Mouse (Mus musculus): ENCODE data around the gene AI597479. TPM values are rescaled to one million over a fixed set of nuclear protein-coding genes. Genes with fewer than 3 reads are reported as not detected.

AI597479 gene
- polyA plus RNA-seq, 1 experiment from 2014 or later: 29.1 TPM

GRCm38 (mm10) chr1:43074791-43075190 is 23.7 kb upstream of the AI597479 start:
- Histone ChIP-seq H3K27me3 (ENCODE audit: control insufficient read depth, insufficient read depth, low read length) (no peaks in the 10 kb centered on the region), H3K9ac (ENCODE audit: low read length) (no peak overlapping the region), H3K4me2 (ENCODE audit: low read depth, low read length) (no peak overlapping the region), H3K4me3 (replicated peaks; ENCODE audit: low read length) (no peak overlapping the region), H3K4me1 (ENCODE audit: control insufficient read depth, insufficient read depth, low read length) (no peaks in the 10 kb centered on the region), H3K36me3 (ENCODE audit: control insufficient read depth, insufficient read depth, low read length) (0 out of 2 replicates have a peak, but pooled peaks cover 9% of the 10 kb centered on the region), H3K9me3 (replicated peaks; ENCODE audit: control insufficient read depth, low read length) (no peaks in the 10 kb centered on the region), H3K27ac (ENCODE audit: low read length) (no peak overlapping the region)
- 95% methylated on average over 2 of the region's 2 CpGs for WGBS
- ATAC-seq (ENCODE audit: insufficient read depth, low FRiP score): no peak

GRCm38 (mm10) chr1:43078124-43078523 is 20.4 kb upstream of the AI597479 start:
- 0 out of 2 replicates have a peak, but pooled peaks cover 9% of the 10 kb centered on the region for H3K36me3 ChIP-seq (ENCODE audit: control insufficient read depth, insufficient read depth, low read length)
- H3K4me3 ChIP-seq (replicated peaks; ENCODE audit: low read length): no peak overlapping the region
- WGBS: 72% methylated on average over 2 of the region's 2 CpGs
- H3K9me3 ChIP-seq (replicated peaks; ENCODE audit: control insufficient read depth, low read length): no peaks in the 10 kb centered on the region
- ATAC-seq (ENCODE audit: insufficient read depth, low FRiP score): no peak
- no peaks in the 10 kb centered on the region for H3K27me3 ChIP-seq (ENCODE audit: control insufficient read depth, insufficient read depth, low read length)
- no peak overlapping the region for H3K9ac ChIP-seq (ENCODE audit: low read length)
- H3K4me2 ChIP-seq (ENCODE audit: low read depth, low read length): no peak overlapping the region
- H3K27ac ChIP-seq (ENCODE audit: low read length): no peak overlapping the region
- no peaks in the 10 kb centered on the region for H3K4me1 ChIP-seq (ENCODE audit: control insufficient read depth, insufficient read depth, low read length)

GRCm38 (mm10) chr1:43082946-43083345 is 15.6 kb upstream of the AI597479 start:
- Histone ChIP-seq H3K9me3 (replicated peaks; ENCODE audit: control insufficient read depth, low read length) (no peaks in the 10 kb centered on the region), H3K9ac (ENCODE audit: low read length) (no peak overlapping the region), H3K4me2 (ENCODE audit: low read depth, low read length) (no peak overlapping the region), H3K4me1 (ENCODE audit: control insufficient read depth, insufficient read depth, low read length) (no peaks in the 10 kb centered on the region), H3K4me3 (replicated peaks; ENCODE audit: low read length) (no peak overlapping the region), H3K27ac (ENCODE audit: low read length) (no peak overlapping the region), H3K36me3 (ENCODE audit: control insufficient read depth, insufficient read depth, low read length) (no peaks in the 10 kb centered on the region), H3K27me3 (ENCODE audit: control insufficient read depth, insufficient read depth, low read length) (no peaks in the 10 kb centered on the region)
- ATAC-seq (ENCODE audit: insufficient read depth, low FRiP score): no peak
- WGBS: 75% methylated on average over 5 of the region's 5 CpGs

- WGBS: 81% methylated on average over 1 of the region's 1 CpGs
- Histone ChIP-seq H3K4me1 (ENCODE audit: control insufficient read depth, insufficient read depth, low read length) (peaks cover 13% of the 10 kb centered on the region), H3K4me2 (ENCODE audit: low read depth, low read length) (no peak overlapping the region), H3K27ac (ENCODE audit: low read length) (no peak overlapping the region), H3K4me3 (replicated peaks; ENCODE audit: low read length) (no peak overlapping the region), H3K9me3 (replicated peaks; ENCODE audit: control insufficient read depth, low read length) (no peaks in the 10 kb centered on the region), H3K36me3 (ENCODE audit: control insufficient read depth, insufficient read depth, low read length) (no peaks in the 10 kb centered on the region), H3K27me3 (ENCODE audit: control insufficient read depth, insufficient read depth, low read length) (no peaks in the 10 kb centered on the region), H3K9ac (ENCODE audit: low read length) (no peak overlapping the region)
- ATAC-seq (ENCODE audit: insufficient read depth, low FRiP score): no peak
Observed at GRCm38 (mm10) chr1:43090418-43090817, 8.1 kb upstream of the AI597479 start.

- WGBS: 40% methylated on average over 13 of the region's 13 CpGs
- no peaks in the 10 kb centered on the region for H3K27me3 ChIP-seq (ENCODE audit: control insufficient read depth, insufficient read depth, low read length)
- ATAC-seq (ENCODE audit: insufficient read depth, low FRiP score): 0 out of 2 replicates have a peak, but pooled peaks have one; percentile 9
- H3K4me1 ChIP-seq (ENCODE audit: control insufficient read depth, insufficient read depth, low read length): peaks cover 13% of the 10 kb centered on the region
- H3K9me3 ChIP-seq (replicated peaks; ENCODE audit: control insufficient read depth, low read length): no peaks in the 10 kb centered on the region
- H3K27ac ChIP-seq (ENCODE audit: low read length): no peak overlapping the region; the same call in 1 of the 2 replicates
- H3K4me2 ChIP-seq (ENCODE audit: low read depth, low read length): peak overlapping the region; percentile 89
- H3K9ac ChIP-seq (ENCODE audit: low read length): peak overlapping the region; percentile 90
- peak overlapping the region; percentile 81 for H3K4me3 ChIP-seq (replicated peaks; ENCODE audit: low read length)
- no peaks in the 10 kb centered on the region for H3K36me3 ChIP-seq (ENCODE audit: control insufficient read depth, insufficient read depth, low read length)
Observed at GRCm38 (mm10) chr1:43091306-43092055, 7.0 kb upstream of the AI597479 start.

- Histone ChIP-seq H3K4me1 (ENCODE audit: control insufficient read depth, insufficient read depth, low read length) (peaks cover 13% of the 10 kb centered on the region), H3K9ac (ENCODE audit: low read length) (peak overlapping the region; percentile 90), H3K27me3 (ENCODE audit: control insufficient read depth, insufficient read depth, low read length) (no peaks in the 10 kb centered on the region), H3K4me3 (replicated peaks; ENCODE audit: low read length) (peak overlapping the region; percentile 81), H3K4me2 (ENCODE audit: low read depth, low read length) (peak overlapping the region; percentile 89), H3K27ac (ENCODE audit: low read length) (peak overlapping the region; percentile 70), H3K9me3 (replicated peaks; ENCODE audit: control insufficient read depth, low read length) (no peaks in the 10 kb centered on the region), H3K36me3 (ENCODE audit: control insufficient read depth, insufficient read depth, low read length) (no peaks in the 10 kb centered on the region)
- ATAC-seq (ENCODE audit: insufficient read depth, low FRiP score): peak; percentile 88
- under 1% methylated on average over 98 of the region's 102 CpGs for WGBS
Observed at GRCm38 (mm10) chr1:43092056-43093015, 6.2 kb upstream of the AI597479 start.

- Histone ChIP-seq H3K27me3 (ENCODE audit: control insufficient read depth, insufficient read depth, low read length) (no peaks in the 10 kb centered on the region), H3K36me3 (ENCODE audit: control insufficient read depth, insufficient read depth, low read length) (no peaks in the 10 kb centered on the region), H3K9ac (ENCODE audit: low read length) (no peak overlapping the region), H3K4me2 (ENCODE audit: low read depth, low read length) (no peak overlapping the region), H3K4me3 (replicated peaks; ENCODE audit: low read length) (no peak overlapping the region), H3K4me1 (ENCODE audit: control insufficient read depth, insufficient read depth, low read length) (peaks cover 13% of the 10 kb centered on the region), H3K27ac (ENCODE audit: low read length) (no peak overlapping the region), H3K9me3 (replicated peaks; ENCODE audit: control insufficient read depth, low read length) (no peaks in the 10 kb centered on the region)
- 83% methylated on average over 2 of the region's 2 CpGs for WGBS
- no peak for ATAC-seq (ENCODE audit: insufficient read depth, low FRiP score)
Observed at GRCm38 (mm10) chr1:43094206-43094605, 4.3 kb upstream of the AI597479 start.

- ATAC-seq (ENCODE audit: insufficient read depth, low FRiP score): no peak
- Histone ChIP-seq H3K4me1 (ENCODE audit: control insufficient read depth, insufficient read depth, low read length) (no peaks in the 10 kb centered on the region), H3K4me2 (ENCODE audit: low read depth, low read length) (no peak overlapping the region), H3K27ac (ENCODE audit: low read length) (no peak overlapping the region), H3K9ac (ENCODE audit: low read length) (no peak overlapping the region), H3K27me3 (ENCODE audit: control insufficient read depth, insufficient read depth, low read length) (no peaks in the 10 kb centered on the region), H3K4me3 (replicated peaks; ENCODE audit: low read length) (no peak overlapping the region), H3K9me3 (replicated peaks; ENCODE audit: control insufficient read depth, low read length) (no peaks in the 10 kb centered on the region), H3K36me3 (ENCODE audit: control insufficient read depth, insufficient read depth, low read length) (peaks cover 16% of the 10 kb centered on the region)
- WGBS: 82% methylated on average over 2 of the region's 2 CpGs
Observed at GRCm38 (mm10) chr1:43108729-43109128, 10.2 kb downstream of the AI597479 start.

- H3K27me3 ChIP-seq (ENCODE audit: control insufficient read depth, insufficient read depth, low read length): no peaks in the 10 kb centered on the region
- H3K9me3 ChIP-seq (replicated peaks; ENCODE audit: control insufficient read depth, low read length): no peaks in the 10 kb centered on the region
- no peak overlapping the region for H3K4me2 ChIP-seq (ENCODE audit: low read depth, low read length)
- ATAC-seq (ENCODE audit: insufficient read depth, low FRiP score): no peak
- no peak overlapping the region for H3K4me3 ChIP-seq (replicated peaks; ENCODE audit: low read length)
- WGBS: 54% methylated on average over 4 of the region's 4 CpGs
- H3K4me1 ChIP-seq (ENCODE audit: control insufficient read depth, insufficient read depth, low read length): no peaks in the 10 kb centered on the region
- H3K9ac ChIP-seq (ENCODE audit: low read length): no peak overlapping the region
- H3K36me3 ChIP-seq (ENCODE audit: control insufficient read depth, insufficient read depth, low read length): peaks cover 16% of the 10 kb centered on the region
- no peak overlapping the region for H3K27ac ChIP-seq (ENCODE audit: low read length)
Observed at GRCm38 (mm10) chr1:43110556-43110955, 12.0 kb downstream of the AI597479 start.
